Mouse (Mus musculus) heart, adult 11 months (tissue): ENCODE measurements at regions not wholly inside any gene's neighbourhood (a gene's known extent, or its start where the extent isn't known, plus 50 kb on each side); places are given as distances from the start of the nearest gene placed in this dataset.

Experiments
- DNase-seq: peaks from one replicate; pipeline ENCODE4 v3.0.0; 2022

- DNase-seq, result no peak
Observed at GRCm38 (mm10) chrX:41216827-41217226, 183.8 kb upstream of the Gria3 start.

DNA sequence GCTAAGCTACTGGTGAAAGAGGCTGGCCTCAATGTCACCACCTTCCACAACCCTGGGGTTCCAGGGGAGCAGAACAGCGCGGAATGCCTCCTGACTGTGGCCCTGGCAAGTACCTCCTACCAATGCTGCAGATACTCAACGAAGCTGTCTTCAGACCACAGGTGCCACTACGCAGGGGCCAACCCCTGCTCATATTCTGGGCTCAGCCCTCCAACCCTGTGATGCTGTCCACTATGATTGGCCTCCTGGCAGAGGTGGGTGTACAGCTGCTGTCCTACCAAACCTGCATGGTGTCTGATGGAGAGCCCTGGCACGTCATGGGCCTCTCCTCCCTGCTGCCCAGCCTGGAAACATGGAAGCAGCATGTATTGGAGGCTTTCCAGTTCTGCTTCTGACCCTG, 150.9 kb upstream of the Gria3 start:
- peak; percentile 61 for DNase-seq

- DNase-seq, result no peak
Observed at GRCm38 (mm10) chrX:41252923-41253322, 147.7 kb upstream of the Gria3 start.

DNA sequence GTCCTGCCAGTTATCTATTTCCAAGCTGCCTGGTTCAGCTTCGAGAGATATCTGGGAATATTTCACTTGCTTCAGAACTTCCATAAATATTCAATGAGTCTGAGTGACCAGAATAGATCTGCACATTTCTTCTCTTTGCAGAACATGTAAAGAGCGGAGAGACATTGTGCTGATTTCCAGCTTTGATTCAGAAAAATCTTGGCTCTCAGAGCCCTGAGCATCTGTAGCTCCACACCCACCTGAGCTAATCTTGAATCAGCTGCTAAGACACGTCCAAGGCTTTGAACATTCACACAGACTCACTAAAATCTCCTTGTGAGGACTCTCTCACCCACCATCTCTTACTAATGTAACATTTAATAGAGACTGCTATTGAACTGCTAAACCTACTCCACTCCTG, 146.0 kb upstream of the Gria3 start:
- no peak for DNase-seq

GRCm38 (mm10) chrX:41291098-41291497, 109.6 kb upstream of the Gria3 start:
- no peak for DNase-seq

DNA sequence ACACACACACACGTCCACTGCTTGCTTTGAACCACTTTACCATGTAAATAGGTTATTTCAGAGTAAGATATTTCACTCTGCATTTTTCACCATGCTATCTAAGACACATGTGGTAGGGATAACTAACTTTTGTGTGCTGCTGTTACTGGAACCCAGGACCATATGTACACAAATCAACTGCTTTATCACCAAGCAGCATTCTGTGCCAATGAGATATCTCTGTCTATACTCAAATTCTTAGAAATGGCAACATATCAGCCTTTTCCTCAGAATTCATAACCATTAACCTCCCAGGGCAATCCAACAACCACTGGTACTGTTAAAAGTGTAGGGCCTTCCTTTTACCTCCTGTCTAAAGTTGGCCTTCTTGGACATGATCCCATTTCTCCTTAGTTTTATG, 84.2 kb upstream of the Gria3 start:
- DNase-seq, result no peak

GRCm38 (mm10) chrX:41317740-41318139, 82.9 kb upstream of the Gria3 start:
- DNase-seq, result no peak

DNA sequence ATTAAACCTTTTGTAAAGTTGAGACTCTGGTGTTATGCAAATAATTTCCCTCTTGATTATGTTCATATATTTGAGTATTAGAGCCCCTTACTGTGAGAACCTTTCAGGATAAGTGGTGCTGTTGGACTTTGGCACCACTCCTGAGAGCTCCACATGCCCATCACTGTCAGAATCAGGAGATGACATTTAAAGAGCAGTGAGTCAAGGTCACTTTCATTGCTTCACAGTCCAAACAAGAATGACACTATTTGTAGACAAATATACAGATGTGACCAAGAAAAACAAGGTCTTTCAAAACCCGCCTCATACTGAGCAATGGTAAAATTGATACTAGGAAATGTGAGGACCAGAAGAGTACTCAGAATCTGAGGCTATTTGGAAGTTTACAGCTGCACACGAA, 80.8 kb upstream of the Gria3 start:
- no peak for DNase-seq
